Mouse (Mus musculus) bone marrow, adult 2 months (tissue): Measurements from ENCODE around the gene Hddc3.
"Not testable (repeated sequence)": the region's sequence is repeated elsewhere in the genome, so short reads cannot be mapped to it uniquely, and the experiment has no call there.

Experiments used
- CTCF ChIP-seq: fragments of 200-500 bp; IDR thresholded peaks from 2 replicates; pipeline ENCODE4 v1.5.1; 2011; ENCODE audit warnings: low read length, control low read depth; ENCODE audit not compliant: control insufficient read depth, insufficient read depth
- POLR2A ChIP-seq: fragments of 200-500 bp; IDR thresholded peaks from 2 replicates; pipeline ENCODE4 v1.6.1; 2011; ENCODE audit warnings: low read depth, mild to moderate bottlenecking, control low read depth, low read length, borderline replicate concordance; ENCODE audit not compliant: control insufficient read depth

- not testable (repeated sequence) for TF ChIP-seq CTCF, POLR2A
Observed at GRCm38 (mm10) chr7:80396427-80396826, 53.5 kb downstream of the Hddc3 start.
